Mouse (Mus musculus): Measurements from ENCODE around the gene Sema5a. TPM values are rescaled to one million over a fixed set of nuclear protein-coding genes. Genes with fewer than 3 reads are reported as not detected.
A peak's percentile ranks its signal among the peaks of the same experiment; 100 is the strongest.

The Sema5a gene
- polyA plus RNA-seq, 1 experiment from 2014 or later: 26.8 TPM

DNA sequence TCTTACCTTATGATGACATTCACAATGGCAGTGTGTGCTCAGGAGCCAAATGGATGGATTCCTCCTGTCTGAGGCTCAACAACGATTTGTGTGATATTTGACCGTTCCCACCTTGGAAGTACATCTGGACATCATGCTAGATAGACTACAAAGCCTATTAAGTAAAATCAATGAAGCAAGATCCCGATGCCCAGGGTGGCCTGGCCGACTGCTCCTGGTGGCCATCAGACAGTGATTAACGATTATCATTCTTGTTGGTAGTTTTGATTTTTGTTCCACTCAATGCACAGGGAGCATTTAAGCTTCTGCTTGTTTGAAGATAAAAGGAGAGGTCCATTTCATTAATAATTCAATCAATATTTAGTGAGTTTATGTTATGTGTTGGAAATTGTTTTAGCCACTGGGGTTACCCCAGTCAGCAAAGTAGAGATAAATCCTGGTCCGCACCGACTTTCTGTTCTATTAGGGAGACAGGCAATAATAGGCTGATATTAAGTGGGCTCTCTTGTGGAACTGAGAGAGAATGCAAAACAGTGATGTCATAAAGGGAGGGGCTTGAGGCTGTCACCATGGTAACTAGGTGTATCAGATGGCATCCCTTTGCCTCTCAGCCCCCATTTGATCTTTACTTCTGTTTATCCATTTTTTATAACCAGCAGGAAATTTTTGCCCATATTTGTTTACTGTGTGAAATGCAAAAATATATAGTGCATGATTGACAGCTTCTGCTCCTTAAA, 182.7 kb downstream of the Sema5a start:
- Histone ChIP-seq H3K27me3 (no peaks in the 10 kb centered on the region), H3K4me3 (no peak overlapping the region), H3K4me2 (no peak overlapping the region), H3K36me3 (no peaks in the 10 kb centered on the region), H3K9ac (no peak overlapping the region), H3K4me1 (peaks cover 6% of the 10 kb centered on the region; the same call in 1 of the 2 replicates), H3K9me3 (no peaks in the 10 kb centered on the region), H3K27ac (no peak overlapping the region)
- ATAC-seq (ENCODE audit: insufficient number of reproducible peaks, low FRiP score, low TSS enrichment, low read depth): no peak
- 84% methylated on average over 7 of the region's 7 CpGs for WGBS

DNA sequence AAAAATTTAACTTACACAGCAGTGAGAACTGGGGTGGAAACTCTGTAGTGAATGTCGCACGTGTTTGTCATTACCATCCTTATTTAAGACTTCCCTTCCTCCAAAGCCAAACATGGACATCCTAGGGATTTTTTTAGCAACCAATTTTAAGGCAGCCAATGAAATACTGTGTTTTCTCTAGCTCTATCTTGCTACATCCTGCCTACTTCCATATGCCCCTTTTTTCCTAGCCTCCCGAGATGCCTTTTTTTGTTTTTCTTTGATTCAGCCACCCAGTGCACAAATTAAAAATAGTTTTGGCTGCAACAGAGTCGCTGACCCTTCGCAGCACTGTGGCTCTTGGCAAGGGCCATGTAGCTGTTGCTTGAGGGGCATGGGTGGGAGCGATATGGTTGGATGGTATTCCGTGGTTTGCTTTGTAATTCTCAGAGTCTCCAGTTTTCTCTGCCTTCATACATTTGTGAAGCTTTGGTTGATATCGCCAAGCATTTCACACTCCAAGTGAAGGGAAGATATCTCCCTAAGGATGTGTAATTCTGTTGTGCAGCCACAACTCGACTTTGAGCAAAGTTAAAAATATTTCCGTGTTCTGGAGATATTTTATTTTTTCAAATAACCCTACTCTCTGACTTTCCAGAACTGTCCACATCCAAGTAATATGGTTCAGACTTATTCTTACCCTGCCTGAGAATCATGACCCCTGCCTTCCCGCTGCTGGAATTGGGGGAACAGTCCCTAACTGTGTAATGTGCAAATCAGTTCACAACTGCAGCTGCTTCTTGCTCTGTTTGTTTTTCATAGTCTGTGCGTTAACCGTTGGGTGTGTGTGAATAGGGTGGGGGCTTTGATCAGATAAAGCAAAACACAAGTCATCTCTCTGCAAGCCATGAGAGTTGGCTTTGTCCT, 188.6 kb downstream of the Sema5a start:
- Histone ChIP-seq H3K4me2 (peak overlapping the region; percentile 36), H3K36me3 (no peaks in the 10 kb centered on the region)

DNA sequence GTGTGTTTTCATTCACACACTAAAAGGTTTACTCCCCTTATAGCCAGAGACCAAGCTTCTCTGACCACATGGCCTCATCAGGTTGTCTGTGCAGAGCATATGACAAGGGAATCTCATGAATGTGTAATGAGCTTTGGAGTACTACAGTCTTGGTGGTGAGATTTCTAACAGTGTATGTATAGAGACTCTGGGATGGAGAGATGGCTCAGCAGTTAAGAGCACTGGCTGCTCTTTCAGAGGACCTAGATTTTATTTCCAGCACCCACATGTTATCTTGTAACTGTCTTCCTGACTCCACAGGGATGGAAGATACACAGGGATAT, 189.2 kb downstream of the Sema5a start:
- Histone ChIP-seq H3K9me3 (no peaks in the 10 kb centered on the region), H3K36me3 (no peaks in the 10 kb centered on the region), H3K4me2 (no peak overlapping the region), H3K9ac (no peak overlapping the region), H3K4me1 (peaks cover 15% of the 10 kb centered on the region), H3K27ac (peak overlapping the region; percentile 65; the same call in 1 of the 2 replicates), H3K4me3 (no peak overlapping the region), H3K27me3 (no peaks in the 10 kb centered on the region)
- ATAC-seq (ENCODE audit: insufficient number of reproducible peaks, low FRiP score, low TSS enrichment, low read depth): no peak

More for the DNA sequence above, 188.6 kb downstream of the Sema5a start:
- Histone ChIP-seq H3K4me1 (peaks cover 15% of the 10 kb centered on the region), H3K4me3 (peak overlapping the region; percentile 17; the same call in 1 of the 2 replicates), H3K27me3 (no peaks in the 10 kb centered on the region), H3K9ac (no peak overlapping the region), H3K27ac (peak overlapping the region; percentile 65), H3K9me3 (no peaks in the 10 kb centered on the region)
- peak; percentile 55; the same call in 1 of the 2 replicates for ATAC-seq (ENCODE audit: insufficient number of reproducible peaks, low FRiP score, low TSS enrichment, low read depth)
- 35% methylated on average over 13 of the region's 13 CpGs for WGBS

DNA sequence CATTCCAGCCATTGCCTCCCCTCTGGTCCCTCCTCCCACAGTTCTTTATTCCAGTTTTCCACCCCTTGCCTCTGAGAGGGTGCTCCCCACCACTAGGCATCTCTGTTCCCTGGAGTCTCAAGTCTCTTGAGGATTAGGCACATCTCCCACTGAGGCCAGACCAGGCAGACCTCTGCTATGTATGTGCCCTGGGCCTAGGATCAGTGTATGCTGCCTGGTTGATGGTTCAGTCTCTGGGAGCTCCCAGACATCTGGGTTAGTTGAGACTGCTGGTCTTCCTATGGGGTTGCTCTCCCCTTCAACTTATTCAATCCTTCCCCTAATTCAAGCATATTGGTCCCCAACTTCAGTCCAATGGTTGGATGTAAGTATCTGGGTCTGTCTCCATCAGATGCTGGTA, 189.7 kb downstream of the Sema5a start:
- no peak overlapping the region for H3K4me3 ChIP-seq
- no peak for ATAC-seq (ENCODE audit: insufficient number of reproducible peaks, low FRiP score, low TSS enrichment, low read depth)
- no peaks in the 10 kb centered on the region for H3K36me3 ChIP-seq
- H3K9ac ChIP-seq: no peak overlapping the region
- peaks cover 15% of the 10 kb centered on the region for H3K4me1 ChIP-seq
- H3K27me3 ChIP-seq: no peaks in the 10 kb centered on the region
- no peak overlapping the region for H3K4me2 ChIP-seq
- no peaks in the 10 kb centered on the region for H3K9me3 ChIP-seq
- no peak overlapping the region for H3K27ac ChIP-seq

DNA sequence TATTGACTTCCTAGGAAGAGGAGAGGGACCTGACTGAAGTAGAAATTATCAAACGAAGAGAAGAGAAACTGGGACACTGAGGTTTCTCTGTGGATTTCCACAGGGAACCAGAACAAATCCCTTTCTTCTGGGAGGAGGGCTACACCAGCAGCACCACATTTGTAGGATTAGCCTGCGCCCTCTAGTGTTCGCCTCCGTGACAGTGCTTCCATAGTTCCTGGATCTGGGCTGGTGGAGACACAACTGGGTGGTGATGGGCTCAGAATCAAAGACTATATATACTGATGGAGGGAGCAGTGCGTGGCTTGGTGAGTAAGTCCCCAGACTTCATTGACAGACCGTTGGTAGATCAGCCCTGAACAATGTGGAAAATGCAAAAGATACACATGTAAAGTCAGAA, 193.0 kb downstream of the Sema5a start:
- Histone ChIP-seq H3K4me3 (no peak overlapping the region), H3K4me2 (no peak overlapping the region), H3K4me1 (peaks cover 9% of the 10 kb centered on the region), H3K36me3 (no peaks in the 10 kb centered on the region), H3K27me3 (no peaks in the 10 kb centered on the region), H3K27ac (no peak overlapping the region), H3K9me3 (no peaks in the 10 kb centered on the region), H3K9ac (no peak overlapping the region)
- ATAC-seq (ENCODE audit: insufficient number of reproducible peaks, low FRiP score, low TSS enrichment, low read depth): no peak
- 26% methylated on average over 6 of the region's 6 CpGs for WGBS

DNA sequence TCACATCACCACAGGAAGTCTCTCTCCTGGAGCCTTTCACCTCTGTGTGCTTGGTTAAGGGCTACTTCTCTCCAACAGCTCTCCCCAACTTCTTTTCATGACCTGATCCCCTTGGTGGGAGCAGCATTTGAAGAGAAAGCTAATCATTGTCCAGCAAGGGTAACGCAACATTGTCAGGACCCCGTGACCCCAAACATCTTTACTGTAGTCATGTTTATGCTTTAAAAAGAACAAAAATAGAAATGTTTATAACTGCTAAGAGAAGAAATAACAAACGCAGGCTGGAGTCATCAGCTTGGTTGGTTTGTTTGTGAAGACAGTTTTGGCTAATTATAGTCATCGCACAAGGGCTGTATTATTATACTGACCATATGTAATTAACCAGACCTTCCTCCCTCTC, 198.1 kb downstream of the Sema5a start:
- Histone ChIP-seq H3K36me3 (no peaks in the 10 kb centered on the region), H3K27me3 (no peaks in the 10 kb centered on the region), H3K4me3 (no peak overlapping the region), H3K4me1 (peaks cover 6% of the 10 kb centered on the region; the same call in 1 of the 2 replicates), H3K9me3 (no peaks in the 10 kb centered on the region), H3K4me2 (no peak overlapping the region), H3K9ac (no peak overlapping the region), H3K27ac (no peak overlapping the region)
- 74% methylated on average over 4 of the region's 4 CpGs for WGBS
- ATAC-seq (ENCODE audit: insufficient number of reproducible peaks, low FRiP score, low TSS enrichment, low read depth): no peak

DNA sequence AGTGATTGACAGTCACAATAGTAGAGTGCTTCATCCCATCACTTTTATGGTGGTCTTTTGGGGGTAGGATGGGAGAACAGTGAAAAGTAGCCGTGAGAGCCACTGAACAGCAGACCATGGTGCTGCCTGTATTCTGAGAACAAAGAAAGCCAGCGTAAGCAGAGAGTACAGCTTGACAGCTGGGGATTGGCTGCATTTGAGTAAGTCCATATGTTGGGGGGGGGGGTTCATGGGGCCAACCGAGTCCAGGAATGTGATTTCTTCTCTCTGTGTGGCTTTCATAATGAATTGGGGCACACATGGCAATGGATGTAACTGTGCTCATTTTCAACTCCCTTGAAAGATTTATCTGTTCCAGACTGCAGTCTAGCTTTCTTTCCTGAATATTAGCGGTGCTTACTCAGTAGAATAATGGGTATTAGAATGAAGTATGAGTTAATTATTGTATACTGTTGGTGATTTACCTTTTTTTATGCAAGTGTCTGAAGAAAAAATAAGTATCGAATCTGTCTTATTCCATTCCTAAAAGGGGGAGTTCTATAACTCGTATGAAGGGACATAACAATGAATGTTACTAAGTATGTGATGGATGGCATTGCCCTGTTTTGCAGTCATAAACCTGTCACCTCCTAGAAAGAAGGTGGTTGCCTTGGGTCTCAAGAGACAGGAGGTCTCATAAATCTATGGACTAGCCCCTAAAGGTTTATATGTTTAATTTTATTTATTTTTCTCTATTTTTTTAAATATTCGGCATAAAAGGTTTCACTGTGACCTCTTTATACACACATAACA, 203.1 kb downstream of the Sema5a start:
- H3K27ac ChIP-seq: no peak overlapping the region
- no peak overlapping the region for H3K4me3 ChIP-seq
- H3K27me3 ChIP-seq: no peaks in the 10 kb centered on the region
- no peak overlapping the region for H3K4me2 ChIP-seq
- peaks cover 6% of the 10 kb centered on the region; the same call in 1 of the 2 replicates for H3K4me1 ChIP-seq
- WGBS: 38% methylated on average over 7 of the region's 7 CpGs
- no peak overlapping the region for H3K9ac ChIP-seq
- H3K36me3 ChIP-seq: no peaks in the 10 kb centered on the region
- H3K9me3 ChIP-seq: no peaks in the 10 kb centered on the region
- ATAC-seq (ENCODE audit: insufficient number of reproducible peaks, low FRiP score, low TSS enrichment, low read depth): no peak

DNA sequence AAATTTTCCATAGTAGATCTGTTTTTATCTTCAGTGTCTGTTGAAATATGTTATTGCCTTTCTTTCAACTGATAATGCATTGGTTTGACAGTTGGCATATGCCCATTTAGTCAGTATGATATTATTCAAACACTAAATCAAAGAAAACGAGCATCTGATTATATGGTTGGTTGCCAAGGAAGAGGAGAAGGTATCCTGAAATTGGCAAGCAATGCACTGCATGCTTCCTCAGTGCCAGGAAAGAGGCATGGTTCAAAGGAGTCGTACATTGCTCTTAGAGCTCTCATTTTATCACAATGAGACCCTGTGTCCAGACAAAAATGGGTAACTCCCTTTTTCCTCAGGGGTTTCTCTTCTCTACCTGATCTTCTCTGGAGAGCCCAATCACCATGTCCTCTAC, 214.4 kb downstream of the Sema5a start:
- Histone ChIP-seq H3K4me3 (no peak overlapping the region), H3K27ac (no peak overlapping the region), H3K36me3 (no peaks in the 10 kb centered on the region), H3K9ac (no peak overlapping the region), H3K9me3 (no peaks in the 10 kb centered on the region), H3K4me2 (no peak overlapping the region), H3K27me3 (no peaks in the 10 kb centered on the region), H3K4me1 (peaks cover 8% of the 10 kb centered on the region)
- WGBS: 49% methylated on average over 2 of the region's 2 CpGs
- no peak for ATAC-seq (ENCODE audit: insufficient number of reproducible peaks, low FRiP score, low TSS enrichment, low read depth)

DNA sequence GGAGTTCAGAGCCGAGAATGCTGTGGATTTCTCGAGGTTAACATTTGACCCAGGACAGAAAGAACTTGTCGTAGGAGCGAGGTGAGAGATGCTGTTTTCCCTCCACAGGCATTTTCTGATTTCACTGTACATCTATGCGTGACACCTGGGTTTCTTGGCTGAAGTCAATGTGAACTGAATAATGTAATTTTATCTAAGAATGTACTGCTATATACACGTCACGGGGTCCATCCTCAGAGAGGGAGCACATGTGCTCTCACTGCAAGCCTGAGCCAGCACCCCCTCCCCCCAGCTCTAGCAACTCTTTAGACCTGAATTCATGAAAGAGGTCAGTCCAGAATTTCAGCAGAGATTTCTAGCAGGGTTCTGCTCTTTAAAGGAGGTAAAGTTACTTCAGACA, 215.6 kb downstream of the Sema5a start:
- Histone ChIP-seq H3K4me3 (no peak overlapping the region), H3K36me3 (no peaks in the 10 kb centered on the region)
- WGBS: 48% methylated on average over 7 of the region's 7 CpGs

DNA sequence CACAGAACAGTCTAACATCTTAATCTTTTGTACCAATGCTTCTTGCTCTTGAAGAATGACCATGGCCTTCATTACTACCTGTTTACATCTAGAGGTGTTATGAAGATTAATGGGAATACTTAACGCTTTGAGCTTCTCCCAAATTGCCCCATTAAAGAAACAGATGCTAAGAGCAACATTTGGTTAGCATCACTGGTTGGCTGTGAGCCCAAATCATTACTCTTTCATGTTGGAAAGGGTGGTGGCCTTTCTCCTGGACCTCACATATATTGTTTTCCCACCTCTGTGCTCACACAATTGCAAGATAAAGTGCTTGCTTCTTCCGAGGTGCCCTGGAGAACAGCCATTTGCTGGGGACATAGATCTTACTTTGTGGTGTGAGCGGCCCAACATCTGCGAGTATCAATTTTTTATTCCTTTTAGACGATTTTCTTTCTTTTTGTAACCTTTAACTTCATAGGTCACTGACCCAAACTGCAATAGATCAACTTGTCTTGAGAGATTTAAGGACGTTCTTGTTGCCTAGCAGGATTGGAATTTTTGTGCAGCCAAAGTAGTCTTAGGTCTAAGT, 227.0 kb downstream of the Sema5a start:
- ATAC-seq (ENCODE audit: insufficient number of reproducible peaks, low FRiP score, low TSS enrichment, low read depth): no peak
- WGBS: 23% methylated on average over 6 of the region's 6 CpGs

More for the DNA sequence above, 215.6 kb downstream of the Sema5a start:
- peaks cover 8% of the 10 kb centered on the region for H3K4me1 ChIP-seq
- no peak for ATAC-seq (ENCODE audit: insufficient number of reproducible peaks, low FRiP score, low TSS enrichment, low read depth)
- no peaks in the 10 kb centered on the region for H3K9me3 ChIP-seq
- no peak overlapping the region for H3K9ac ChIP-seq
- H3K4me2 ChIP-seq: no peak overlapping the region
- no peaks in the 10 kb centered on the region for H3K27me3 ChIP-seq
- no peak overlapping the region for H3K27ac ChIP-seq

DNA sequence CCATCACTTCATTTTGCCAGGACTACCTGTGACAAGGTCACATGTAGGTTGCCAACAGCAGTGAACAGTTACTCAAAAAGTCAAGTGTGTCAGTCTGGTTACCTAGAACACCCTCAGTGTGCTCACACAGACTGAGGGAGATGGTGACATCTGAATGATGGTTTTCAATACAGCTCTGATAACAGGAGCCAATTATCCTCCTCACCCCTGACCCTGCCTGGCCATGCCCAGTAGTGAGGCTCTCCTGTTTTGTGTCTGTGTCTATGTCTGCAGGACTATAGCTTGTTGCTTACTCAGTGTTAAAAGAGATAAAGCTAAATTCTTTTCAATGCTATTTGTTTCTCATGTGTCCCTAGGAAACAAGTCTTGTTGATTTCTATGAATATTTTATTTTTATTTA, 236.1 kb downstream of the Sema5a start:
- no peak overlapping the region for H3K27ac ChIP-seq
- ATAC-seq (ENCODE audit: insufficient number of reproducible peaks, low FRiP score, low TSS enrichment, low read depth): no peak
- H3K27me3 ChIP-seq: no peaks in the 10 kb centered on the region
- no peak overlapping the region for H3K4me2 ChIP-seq
- no peaks in the 10 kb centered on the region for H3K36me3 ChIP-seq
- H3K4me3 ChIP-seq: no peak overlapping the region
- H3K9ac ChIP-seq: no peak overlapping the region
- H3K4me1 ChIP-seq: no peaks in the 10 kb centered on the region
- no peaks in the 10 kb centered on the region for H3K9me3 ChIP-seq

More for the DNA sequence above, 227.0 kb downstream of the Sema5a start:
- no peaks in the 10 kb centered on the region for H3K36me3 ChIP-seq
- H3K4me1 ChIP-seq: no peaks in the 10 kb centered on the region
- H3K27me3 ChIP-seq: no peaks in the 10 kb centered on the region
- no peaks in the 10 kb centered on the region for H3K9me3 ChIP-seq
- H3K4me3 ChIP-seq: no peak overlapping the region
- H3K27ac ChIP-seq: no peak overlapping the region
- H3K9ac ChIP-seq: no peak overlapping the region
- no peak overlapping the region for H3K4me2 ChIP-seq
